Mouse (Mus musculus) cerebellum, adult 9-10 months (tissue): ENCODE data around the gene Phb.

ENCODE experiments used
- DNase-seq: peaks from one replicate; pipeline ENCODE4 v3.0.0; 2022

Gene Phb

GRCm38 (mm10) chr11:95666529-95667149, at the start of gene Phb:
Gene Phb (plus strand): TSS chr11:95666957.
- DNase-seq, result peak; percentile 98

- DNase-seq, result peak; percentile 5
Measured at GRCm38 (mm10) chr11:95617785-95618465, 48.8 kb upstream of the Phb start.

GRCm38 (mm10) chr11:95619081-95619480, 47.7 kb upstream of the Phb start:
- DNase-seq, result no peak

GRCm38 (mm10) chr11:95619886-95620444, 46.8 kb upstream of the Phb start:
- no peak for DNase-seq

GRCm38 (mm10) chr11:95621010-95621409, 45.7 kb upstream of the Phb start:
- DNase-seq, result no peak

GRCm38 (mm10) chr11:95621541-95622130, 45.1 kb upstream of the Phb start:
- no peak for DNase-seq

- no peak for DNase-seq
Measured at GRCm38 (mm10) chr11:95622426-95622825, 44.3 kb upstream of the Phb start.

GRCm38 (mm10) chr11:95630558-95630957, 36.2 kb upstream of the Phb start:
- no peak for DNase-seq

- no peak for DNase-seq
Measured at GRCm38 (mm10) chr11:95631301-95631700, 35.5 kb upstream of the Phb start.

- DNase-seq, result peak; percentile 26
Measured at GRCm38 (mm10) chr11:95632474-95632873, 34.3 kb upstream of the Phb start.

GRCm38 (mm10) chr11:95633512-95634000, 33.2 kb upstream of the Phb start:
- DNase-seq, result no peak

GRCm38 (mm10) chr11:95635030-95635429, 31.7 kb upstream of the Phb start:
- no peak for DNase-seq

- DNase-seq, result no peak
Measured at GRCm38 (mm10) chr11:95640751-95641150, 26.0 kb upstream of the Phb start.

GRCm38 (mm10) chr11:95642534-95643280, 24.1 kb upstream of the Phb start:
- no peak for DNase-seq

GRCm38 (mm10) chr11:95643856-95644255, 22.9 kb upstream of the Phb start:
- DNase-seq, result no peak

GRCm38 (mm10) chr11:95644381-95644780, 22.4 kb upstream of the Phb start:
- no peak for DNase-seq

- no peak for DNase-seq
Measured at GRCm38 (mm10) chr11:95645397-95646153, 21.2 kb upstream of the Phb start.

- no peak for DNase-seq
Measured at GRCm38 (mm10) chr11:95646154-95646490, 20.6 kb upstream of the Phb start.

GRCm38 (mm10) chr11:95647791-95648190, 19.0 kb upstream of the Phb start:
- no peak for DNase-seq

- DNase-seq, result peak; percentile 63
Measured at GRCm38 (mm10) chr11:95648827-95649226, 17.9 kb upstream of the Phb start.

- DNase-seq, result no peak
Measured at GRCm38 (mm10) chr11:95649560-95649959, 17.2 kb upstream of the Phb start.

- DNase-seq, result no peak
Measured at GRCm38 (mm10) chr11:95650001-95650400, 16.8 kb upstream of the Phb start.
